Mouse (Mus musculus) hindbrain, embryonic 13.5 days (tissue): ENCODE results near the gene Nfkbie. TPM values are rescaled to one million over a fixed set of nuclear protein-coding genes. Genes with fewer than 3 reads are reported as not detected.

Source experiments
- ATAC-seq: fragments of 200-750 bp; cut with Nextera tagmentation; 2 replicates; pipeline ENCODE4 v1.8.0; 2017; ENCODE audit warnings: moderate TSS enrichment; ENCODE audit not compliant: low FRiP score
- H3K27ac ChIP-seq: fragments of 300-500 bp; sonication (generic); 2 replicates; pipeline ENCODE4 v1.5.1; 2015; ENCODE audit warnings: inconsistent platforms, mild to moderate bottlenecking, moderate library complexity
- H3K27me3 ChIP-seq: fragments of 300-500 bp; sonication (generic); 2 replicates; pipeline ENCODE4 v1.6.1; 2015; ENCODE audit warnings: mild to moderate bottlenecking, inconsistent platforms
- H3K36me3 ChIP-seq: fragments of 300-500 bp; sonication (generic); 2 replicates; pipeline ENCODE4 v1.6.1; 2015; ENCODE audit warnings: mild to moderate bottlenecking, inconsistent platforms
- H3K4me1 ChIP-seq: fragments of 300-500 bp; sonication (generic); replicated peaks from 2 replicates; pipeline ENCODE4 v1.6.1; 2015; ENCODE audit warnings: inconsistent platforms
- H3K4me2 ChIP-seq: fragments of 300-500 bp; sonication (generic); 2 replicates; pipeline ENCODE4 v1.6.1; 2015; ENCODE audit warnings: inconsistent platforms, mild to moderate bottlenecking, moderate library complexity
- H3K4me3 ChIP-seq: fragments of 300-500 bp; sonication (generic); 2 replicates; pipeline ENCODE4 v1.5.1; 2015; ENCODE audit warnings: mild to moderate bottlenecking, inconsistent platforms
- H3K9ac ChIP-seq: fragments of 300-500 bp; sonication (generic); 2 replicates; pipeline ENCODE4 v1.6.1; 2015; ENCODE audit warnings: mild to moderate bottlenecking, inconsistent platforms
- H3K9me3 ChIP-seq: fragments of 300-500 bp; sonication (generic); 2 replicates; pipeline ENCODE4 v1.6.1; 2016; ENCODE audit warnings: inconsistent platforms
- WGBS: fragments of 180-500 bp; shearing (Covaris S2); methylation state at CpG from one replicate; pipeline ENCODE4 v1.1.7; 2015; 5-methylcytosine and 5-hydroxymethylcytosine counted together
- polyA plus RNA-seq: library from polyadenylated mRNA; unstranded; fragments of >200 nt; fragmentation: Nextera tagmentation; extraction: Ambion mirVana; gene quantifications from 2 replicates; pipeline ENCODE4 v1.2.1, GENCODE M21; 2015

The Nfkbie gene
- polyA plus RNA-seq, 1 experiment from 2014 or later, result 6.5 TPM

GRCm38 (mm10) chr17:45585725-45586448 is 30.4 kb downstream of the Nfkbie start:
- no peaks in the 10 kb centered on the region for H3K27me3 ChIP-seq
- no peaks in the 10 kb centered on the region for H3K9me3 ChIP-seq
- WGBS, result 66% methylated on average over 23 of the region's 23 CpGs
- H3K27ac ChIP-seq, result peak overlapping the region; percentile 69
- H3K4me1 ChIP-seq, result peaks cover 24% of the 10 kb centered on the region
- no peak for ATAC-seq
- H3K9ac ChIP-seq, result peak overlapping the region; percentile 29; the same call in 1 of the 2 replicates
- no peak overlapping the region for H3K4me2 ChIP-seq
- H3K4me3 ChIP-seq, result no peak overlapping the region
- H3K36me3 ChIP-seq, result 0 out of 2 replicates have a peak, but pooled peaks cover 4% of the 10 kb centered on the region

GRCm38 (mm10) chr17:45586449-45586837 is 30.9 kb downstream of the Nfkbie start:
- Histone ChIP-seq H3K27me3 (no peaks in the 10 kb centered on the region), H3K4me1 (peaks cover 21% of the 10 kb centered on the region), H3K9ac (no peak overlapping the region), H3K36me3 (0 out of 2 replicates have a peak, but pooled peaks cover 4% of the 10 kb centered on the region), H3K27ac (no peak overlapping the region), H3K4me3 (no peak overlapping the region), H3K9me3 (no peaks in the 10 kb centered on the region), H3K4me2 (no peak overlapping the region)
- 98% methylated on average over 3 of the region's 3 CpGs for WGBS
- no peak for ATAC-seq

GRCm38 (mm10) chr17:45588370-45588769 is 32.9 kb downstream of the Nfkbie start:
- peaks cover 11% of the 10 kb centered on the region for H3K27me3 ChIP-seq
- 95% methylated on average over 7 of the region's 7 CpGs for WGBS
- H3K4me1 ChIP-seq, result peaks cover 40% of the 10 kb centered on the region
- H3K27ac ChIP-seq, result no peak overlapping the region
- no peak overlapping the region for H3K9ac ChIP-seq
- H3K9me3 ChIP-seq, result no peaks in the 10 kb centered on the region
- no peak overlapping the region for H3K4me3 ChIP-seq
- ATAC-seq, result no peak
- H3K36me3 ChIP-seq, result 0 out of 2 replicates have a peak, but pooled peaks cover 4% of the 10 kb centered on the region
- no peak overlapping the region for H3K4me2 ChIP-seq

GRCm38 (mm10) chr17:45589236-45589635 is 33.7 kb downstream of the Nfkbie start:
- Histone ChIP-seq H3K4me3 (no peak overlapping the region), H3K27ac (no peak overlapping the region), H3K4me2 (no peak overlapping the region), H3K36me3 (0 out of 2 replicates have a peak, but pooled peaks cover 4% of the 10 kb centered on the region), H3K9me3 (no peaks in the 10 kb centered on the region), H3K4me1 (peaks cover 47% of the 10 kb centered on the region), H3K27me3 (peaks cover 19% of the 10 kb centered on the region), H3K9ac (no peak overlapping the region)
- 97% methylated on average over 7 of the region's 7 CpGs for WGBS
- ATAC-seq, result no peak

- Histone ChIP-seq H3K27me3 (peaks cover 25% of the 10 kb centered on the region), H3K36me3 (0 out of 2 replicates have a peak, but pooled peaks cover 4% of the 10 kb centered on the region), H3K4me2 (no peak overlapping the region), H3K4me1 (peaks cover 47% of the 10 kb centered on the region), H3K4me3 (no peak overlapping the region), H3K9ac (no peak overlapping the region), H3K27ac (no peak overlapping the region), H3K9me3 (no peaks in the 10 kb centered on the region)
- no peak for ATAC-seq
- 93% methylated on average over 8 of the region's 8 CpGs for WGBS
Measured at GRCm38 (mm10) chr17:45589844-45590243, 34.3 kb downstream of the Nfkbie start.

GRCm38 (mm10) chr17:45590410-45590809 is 34.9 kb downstream of the Nfkbie start:
- Histone ChIP-seq H3K27ac (no peak overlapping the region), H3K4me1 (peaks cover 47% of the 10 kb centered on the region), H3K27me3 (peaks cover 29% of the 10 kb centered on the region), H3K36me3 (0 out of 2 replicates have a peak, but pooled peaks cover 4% of the 10 kb centered on the region), H3K4me2 (no peak overlapping the region), H3K4me3 (no peak overlapping the region), H3K9me3 (no peaks in the 10 kb centered on the region), H3K9ac (no peak overlapping the region)
- WGBS, result 88% methylated on average over 6 of the region's 6 CpGs
- no peak for ATAC-seq

GRCm38 (mm10) chr17:45591701-45592605 is 36.5 kb downstream of the Nfkbie start:
- Histone ChIP-seq H3K4me1 (peaks cover 57% of the 10 kb centered on the region), H3K36me3 (0 out of 2 replicates have a peak, but pooled peaks cover 1% of the 10 kb centered on the region), H3K4me2 (peak overlapping the region; percentile 10), H3K27me3 (peaks cover 37% of the 10 kb centered on the region), H3K4me3 (no peak overlapping the region), H3K27ac (no peak overlapping the region), H3K9ac (peak overlapping the region; percentile 49), H3K9me3 (no peaks in the 10 kb centered on the region)
- ATAC-seq, result no peak
- WGBS, result 48% methylated on average over 16 of the region's 16 CpGs

GRCm38 (mm10) chr17:45592606-45593431 is 37.3 kb downstream of the Nfkbie start:
- 56% methylated on average over 8 of the region's 8 CpGs for WGBS
- Histone ChIP-seq H3K4me3 (no peak overlapping the region), H3K27me3 (peaks cover 40% of the 10 kb centered on the region), H3K4me2 (peak overlapping the region; percentile 92; the same call in 1 of the 2 replicates), H3K9ac (peak overlapping the region; percentile 49), H3K4me1 (peaks cover 60% of the 10 kb centered on the region), H3K36me3 (no peaks in the 10 kb centered on the region), H3K27ac (no peak overlapping the region), H3K9me3 (no peaks in the 10 kb centered on the region)
- ATAC-seq, result no peak

GRCm38 (mm10) chr17:45593479-45593878 is 38.0 kb downstream of the Nfkbie start:
- Histone ChIP-seq H3K4me1 (peaks cover 60% of the 10 kb centered on the region), H3K4me3 (no peak overlapping the region), H3K27me3 (peaks cover 40% of the 10 kb centered on the region), H3K36me3 (no peaks in the 10 kb centered on the region), H3K4me2 (peak overlapping the region; percentile 92), H3K9me3 (no peaks in the 10 kb centered on the region), H3K27ac (no peak overlapping the region), H3K9ac (no peak overlapping the region)
- ATAC-seq, result no peak
- WGBS, result 29% methylated on average over 8 of the region's 8 CpGs

GRCm38 (mm10) chr17:45594195-45594594 is 38.7 kb downstream of the Nfkbie start:
- Histone ChIP-seq H3K9ac (peak overlapping the region; percentile 73; the same call in 1 of the 2 replicates), H3K4me3 (peak overlapping the region; percentile 47), H3K4me2 (peak overlapping the region; percentile 92), H3K9me3 (no peaks in the 10 kb centered on the region), H3K27me3 (peaks cover 40% of the 10 kb centered on the region), H3K4me1 (peaks cover 61% of the 10 kb centered on the region), H3K27ac (no peak overlapping the region), H3K36me3 (no peaks in the 10 kb centered on the region)
- ATAC-seq, result no peak
- 52% methylated on average over 8 of the region's 8 CpGs for whole genome bisulfite sequencing

- H3K4me2 ChIP-seq, result peak overlapping the region; percentile 92
- WGBS, result under 1% methylated on average over 54 of the region's 58 CpGs
- peak overlapping the region; percentile 62 for H3K27ac ChIP-seq
- peak overlapping the region; percentile 47 for H3K4me3 ChIP-seq
- H3K9ac ChIP-seq, result peak overlapping the region; percentile 73
- peaks cover 43% of the 10 kb centered on the region for H3K27me3 ChIP-seq
- no peaks in the 10 kb centered on the region for H3K9me3 ChIP-seq
- H3K36me3 ChIP-seq, result no peaks in the 10 kb centered on the region
- peaks cover 69% of the 10 kb centered on the region for H3K4me1 ChIP-seq
- peak; percentile 67 for ATAC-seq
Measured at GRCm38 (mm10) chr17:45594881-45595735, 39.6 kb downstream of the Nfkbie start.
